Mouse (Mus musculus): ENCODE data around the gene Lsmem1.

- TF ChIP-seq POLR2A (IDR thresholded peaks at IDR 0.05; ENCODE audit: low read depth, low read length) (no peak), CTCF (IDR thresholded peaks at IDR 0.05; ENCODE audit: extremely low read depth, insufficient read length, insufficient replicate concordance, low read depth, low read length) (no peak)
Measured at GRCm38 (mm10) chr12:40169675-40170074, 29.6 kb downstream of the Lsmem1 start.
